Mouse (Mus musculus) heart, adult 18-20 months (tissue): ENCODE results near the gene Mybbp1a. TPM values are rescaled to one million over a fixed set of nuclear protein-coding genes. Genes with fewer than 3 reads are reported as not detected.

Source experiments
- DNase-seq, 2 experiments: peaks; one replicate each; pipeline ENCODE4 v3.0.0; 2021 to 2022; ENCODE audit warnings: mixed read lengths in 1 of 2
- total RNA-seq, 2 experiments: library from RNA; stranded (reverse); gene quantifications; 2 replicates each; pipeline ENCODE4 v1.2.3; 2021

Mybbp1a gene
- total RNA-seq, 2 experiments from 2014 or later: 43.1 to 47.5 TPM

DNA sequence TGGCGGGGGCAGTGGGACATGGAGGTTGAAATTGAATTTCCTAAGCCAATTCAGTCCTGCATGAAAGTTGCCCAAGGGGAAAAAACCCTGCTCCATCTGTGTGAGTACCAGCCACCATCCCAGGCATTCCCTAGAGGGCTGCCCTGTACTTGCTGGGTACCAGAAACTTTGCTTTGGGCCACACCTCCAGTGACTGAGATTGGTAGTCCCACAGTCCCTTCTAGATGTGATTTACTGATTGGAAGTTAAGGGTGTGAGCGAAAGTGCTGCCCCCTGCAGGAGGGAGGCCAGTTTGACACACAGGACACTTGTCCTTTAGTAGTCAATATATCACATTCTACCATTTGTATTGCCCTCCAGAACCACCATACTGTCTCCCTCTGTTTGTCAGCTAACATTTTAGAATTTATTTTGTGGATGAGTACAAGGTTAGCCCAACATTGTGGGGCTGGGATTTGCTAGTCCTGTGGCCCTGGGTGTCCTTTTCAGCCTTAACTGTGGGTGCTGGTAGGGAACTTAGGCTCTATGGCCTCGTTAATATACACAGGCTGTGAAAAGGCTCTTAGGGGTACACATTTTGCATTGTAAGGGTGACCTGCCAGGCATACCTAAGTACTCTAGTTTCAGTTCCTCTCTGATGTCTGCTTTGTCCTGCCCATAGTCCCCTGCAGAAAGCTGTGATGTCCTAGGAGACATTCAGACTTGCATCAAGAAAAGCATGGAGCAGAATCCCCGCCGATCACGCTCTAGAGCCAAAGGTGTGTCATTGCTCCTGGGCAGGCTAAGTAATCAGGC is 5.4 kb downstream of the Mybbp1a start:
- DNase-seq: peak in 1 of 2 experiments; percentile 69

DNA sequence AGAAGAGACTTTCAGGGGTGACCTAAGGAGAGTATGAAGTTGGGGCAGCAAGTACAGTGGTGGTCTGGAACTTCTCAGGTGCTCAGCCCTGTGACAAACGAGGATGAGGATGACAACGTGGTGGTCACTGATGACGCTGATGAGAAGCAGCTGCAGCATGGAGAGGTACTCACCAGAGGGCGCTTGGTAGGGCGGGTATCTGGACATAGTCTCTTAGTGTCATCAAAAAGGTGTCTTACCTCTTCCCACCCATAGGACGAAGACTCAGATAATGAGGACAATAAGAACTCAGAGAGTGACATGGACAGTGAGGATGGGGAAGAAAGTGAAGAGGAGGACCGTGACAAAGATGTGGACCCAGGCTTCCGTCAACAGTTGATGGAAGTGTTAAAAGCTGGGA is 6.3 kb downstream of the Mybbp1a start:
- DNase-seq: no peak

DNA sequence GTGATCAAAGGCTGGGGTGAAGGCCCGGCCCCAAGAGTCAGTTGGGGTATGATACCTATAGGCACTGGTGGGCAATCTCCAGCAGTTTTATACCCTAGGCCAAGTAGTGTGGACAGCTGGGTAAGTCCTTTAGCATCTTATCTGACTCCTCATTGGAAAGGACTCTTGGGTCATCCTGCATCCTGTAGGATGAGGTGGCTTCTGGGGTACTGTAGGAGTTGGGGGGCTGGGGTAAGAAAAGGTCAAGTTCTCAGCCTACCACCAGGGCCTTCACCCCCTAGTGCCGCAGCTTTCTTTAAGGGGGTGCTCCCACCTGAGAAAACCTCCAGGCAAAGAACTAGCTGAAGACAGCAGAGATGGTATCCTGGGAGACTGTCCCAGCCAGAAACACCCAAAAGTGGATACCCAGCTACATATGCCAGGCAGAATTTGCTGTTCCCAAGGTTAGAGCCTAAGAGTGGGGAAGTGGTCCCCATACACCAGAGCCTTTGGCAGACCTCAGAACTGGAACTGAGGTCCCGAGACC is 11.0 kb downstream of the Mybbp1a start:
- no peak for DNase-seq

DNA sequence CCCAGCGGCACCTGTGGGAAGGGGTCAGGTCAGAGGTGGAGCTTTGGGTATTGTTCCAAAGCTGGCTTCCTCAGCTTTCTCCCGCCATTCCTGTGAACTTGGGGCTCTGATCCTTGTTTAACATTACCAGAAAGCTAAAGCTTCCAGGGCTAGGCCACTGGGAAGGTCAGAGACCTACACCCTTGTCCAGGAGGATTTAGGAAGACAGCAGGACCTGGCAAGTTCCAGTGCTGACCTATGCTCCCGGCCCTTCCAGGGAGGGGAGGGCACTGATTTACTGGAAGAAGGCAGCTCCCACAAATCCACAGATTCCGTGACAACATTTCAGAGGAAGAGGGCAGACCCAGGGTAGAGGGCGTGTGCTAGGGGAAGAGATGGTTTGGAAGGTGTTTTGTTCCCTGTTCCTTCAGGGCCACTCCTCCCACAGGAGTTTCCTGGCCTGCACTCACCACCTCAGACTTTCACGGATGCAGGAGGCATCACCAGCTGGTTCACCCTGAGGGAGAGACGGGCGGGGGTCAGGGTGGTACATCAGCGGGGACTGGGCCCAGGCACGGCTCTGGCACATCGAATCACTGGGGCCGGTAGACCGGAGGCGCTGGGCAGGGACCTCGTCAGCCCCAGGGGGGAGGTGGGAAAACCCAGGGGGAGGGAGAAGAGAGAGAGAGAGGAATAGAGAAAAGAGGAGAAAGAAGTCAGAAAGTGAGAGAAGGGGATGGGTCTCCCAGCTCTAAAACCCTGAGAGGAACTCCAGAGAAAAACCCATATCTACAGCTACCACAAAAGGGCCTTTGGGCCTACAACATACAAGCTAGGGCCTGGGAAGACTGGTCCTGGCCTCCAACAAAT is 12.2 kb downstream of the Mybbp1a start:
- peak in 1 of 2 experiments; percentile 32 for DNase-seq

DNA sequence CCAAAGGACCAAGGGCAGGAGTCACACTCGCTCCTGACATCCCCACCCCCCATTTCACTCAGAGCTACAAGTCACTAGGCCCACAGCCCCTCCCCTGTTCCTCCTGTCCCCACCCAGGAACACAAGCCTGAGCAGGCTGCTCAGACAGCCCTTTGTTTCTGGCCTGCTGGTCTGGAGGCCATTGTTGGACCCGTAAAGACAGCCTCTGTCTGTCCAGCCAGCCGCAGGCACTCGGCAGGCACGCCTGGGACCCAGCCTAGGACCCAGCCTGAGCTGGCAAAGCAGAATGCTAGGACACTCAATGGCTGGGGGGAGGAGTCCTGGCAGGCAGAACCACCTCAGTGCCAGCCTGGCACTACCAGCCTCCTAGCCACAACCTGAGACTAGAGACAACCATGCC is 14.5 kb downstream of the Mybbp1a start:
- no peak for DNase-seq

DNA sequence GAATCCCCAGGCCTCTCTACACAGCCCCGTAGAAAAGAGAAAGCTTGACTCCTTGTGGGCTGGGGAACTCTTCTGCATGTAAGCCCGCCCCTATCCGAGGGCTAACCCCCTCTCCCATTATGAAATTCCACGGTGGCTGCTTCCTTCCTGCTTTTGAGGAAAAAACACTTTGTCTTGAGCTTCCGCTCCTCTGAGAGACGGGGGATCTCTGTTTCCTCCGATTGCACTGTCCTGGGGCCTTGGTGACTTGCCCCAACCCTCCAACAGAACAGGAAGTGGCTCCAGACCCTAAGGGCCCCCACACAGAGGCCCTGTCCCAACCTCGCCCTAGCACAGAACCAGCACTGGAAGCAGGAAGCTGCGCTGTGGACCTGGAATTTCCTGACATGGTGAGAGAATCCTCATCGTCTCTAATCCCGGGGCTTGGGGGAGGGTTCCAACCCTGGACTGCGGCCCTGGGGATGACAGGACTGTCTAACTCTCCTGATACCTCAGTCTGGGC is 16.9 kb downstream of the Mybbp1a start:
- peak; percentile 57 to 80 for DNase-seq

DNA sequence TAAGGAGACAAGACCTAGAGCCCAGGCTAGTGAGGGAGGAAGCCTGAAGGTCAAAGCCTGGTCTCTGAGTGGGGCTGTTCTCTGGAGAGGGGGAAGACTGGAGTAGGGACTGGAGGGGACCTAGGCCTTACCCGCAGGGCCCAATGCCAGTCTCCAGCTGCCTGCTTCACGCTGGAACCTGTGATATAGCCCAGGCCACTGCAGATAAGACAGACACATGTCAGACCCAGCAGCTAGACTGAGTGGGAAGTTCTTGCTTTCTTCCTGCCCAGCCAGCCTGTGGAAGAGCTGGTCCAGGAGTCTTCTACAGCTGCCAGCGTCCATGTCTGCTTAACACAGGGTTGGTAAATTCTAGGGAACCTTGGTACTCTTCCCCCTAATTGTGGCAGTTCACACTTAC is 17.3 kb downstream of the Mybbp1a start:
- peak in 1 of 2 experiments; percentile 25 for DNase-seq

DNA sequence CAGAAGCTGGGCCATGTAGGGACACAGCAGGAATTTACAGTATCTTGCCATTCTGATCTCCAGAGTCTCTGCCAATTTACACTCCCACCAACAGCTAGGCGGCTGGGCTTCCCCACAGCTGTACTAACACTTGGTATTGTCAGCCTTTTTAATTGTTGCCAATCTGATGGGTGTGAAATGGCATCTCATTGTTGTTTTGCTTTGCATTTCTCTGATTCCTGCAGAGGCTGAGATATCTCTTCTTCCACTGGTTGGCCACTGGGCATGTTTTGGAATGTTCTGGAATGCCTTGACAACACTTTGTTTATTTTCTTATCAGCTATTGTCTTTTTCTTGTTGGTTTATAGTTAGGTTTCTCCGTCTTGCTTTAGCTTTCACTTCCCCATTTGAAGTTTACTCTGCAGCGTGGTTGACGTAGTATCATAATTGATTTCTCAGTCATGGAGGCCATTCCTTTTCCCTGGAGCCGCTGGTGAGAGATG is 20.4 kb downstream of the Mybbp1a start:
- DNase-seq: peak; percentile 26 to 45

DNA sequence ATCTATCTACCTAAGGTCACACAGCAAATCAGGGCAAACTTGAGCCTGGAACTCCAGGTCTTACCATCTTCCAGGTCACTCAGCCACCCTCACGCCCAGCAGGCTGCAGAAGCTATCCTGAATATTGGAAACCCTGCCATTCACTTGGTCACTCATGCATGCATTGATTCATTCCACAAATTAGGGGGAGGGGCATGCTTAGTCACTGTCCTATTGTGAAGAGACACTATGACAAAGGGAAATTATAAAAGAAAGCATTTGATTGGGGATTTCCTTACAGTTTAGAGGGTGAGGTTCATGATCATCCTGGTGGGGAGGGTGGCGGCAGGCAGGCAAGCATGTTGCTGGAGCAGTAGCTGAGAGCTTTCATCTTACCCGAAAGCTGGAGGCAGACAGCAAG is 23.7 kb downstream of the Mybbp1a start:
- no peak for DNase-seq

DNA sequence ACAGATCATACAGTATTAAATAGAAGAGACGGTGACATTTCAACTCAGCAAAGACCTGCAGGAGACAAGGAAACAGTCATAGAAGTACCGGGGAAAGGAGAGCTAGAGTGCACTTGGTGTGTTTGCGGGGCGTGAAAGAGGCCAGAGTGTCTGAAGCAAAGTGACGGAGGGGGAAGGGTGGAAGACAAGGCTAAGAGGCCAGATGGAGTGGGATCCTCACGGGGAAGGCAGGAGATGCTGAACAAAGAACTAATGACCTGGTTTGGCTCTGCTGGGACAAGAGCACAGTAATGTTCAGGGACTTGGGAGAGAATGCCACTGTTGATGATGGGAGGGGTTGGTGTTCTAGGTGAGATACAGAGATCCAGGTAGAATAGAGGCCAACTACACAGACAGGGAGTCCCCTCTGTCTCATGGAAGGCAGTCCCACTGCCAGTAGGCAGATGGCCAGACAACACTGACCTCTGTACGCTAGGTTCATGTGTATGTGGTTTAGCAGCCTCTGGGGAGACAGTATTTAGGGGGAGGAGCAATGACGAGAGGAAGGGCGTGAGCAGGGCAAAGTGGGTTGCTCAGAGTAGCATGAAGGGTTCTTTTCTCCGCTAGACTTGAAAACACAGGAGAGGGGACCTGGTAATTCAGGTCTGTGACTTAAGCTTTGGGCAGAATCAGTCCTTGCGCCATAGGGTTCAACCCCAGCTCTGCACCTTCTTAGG is 25.0 kb downstream of the Mybbp1a start:
- DNase-seq: peak in 1 of 2 experiments; percentile 31

DNA sequence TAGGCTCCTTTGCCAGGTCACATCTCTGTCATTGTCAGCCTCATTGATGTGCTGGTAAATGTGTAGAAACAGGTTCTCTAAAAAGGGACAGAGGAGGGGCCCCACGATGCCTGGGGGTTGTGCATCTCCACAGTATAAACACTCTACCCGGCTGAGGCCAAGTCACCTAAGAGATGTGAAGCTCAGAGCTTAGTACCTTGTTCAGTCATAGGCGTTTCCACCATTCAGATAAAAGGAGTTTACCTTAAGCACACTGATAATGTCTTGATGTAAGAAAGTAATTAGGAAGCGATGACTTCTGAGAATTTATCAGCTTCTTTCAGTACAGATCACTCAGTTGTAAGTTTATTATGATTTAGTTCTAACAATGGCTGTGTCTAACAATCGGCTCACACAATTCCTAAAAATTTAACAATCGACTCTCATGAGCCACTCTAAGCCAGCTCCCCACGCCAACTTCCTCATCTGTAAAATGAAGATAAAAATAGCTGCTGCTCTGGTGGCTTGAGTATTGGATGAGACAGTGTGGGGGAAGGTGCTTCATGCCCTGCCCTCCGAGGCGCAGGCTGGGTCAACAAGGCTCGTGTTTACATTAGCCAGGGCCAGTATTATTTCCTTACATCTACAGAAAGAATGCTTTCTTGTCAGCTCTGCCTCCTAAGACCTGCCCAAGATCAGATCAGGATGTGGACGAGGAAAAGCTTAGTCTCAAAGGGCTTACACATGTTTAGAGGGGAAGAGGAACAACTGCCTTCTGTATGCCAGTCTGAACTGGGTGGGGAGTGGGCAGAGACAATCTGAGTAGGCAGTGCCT is 25.7 kb downstream of the Mybbp1a start:
- DNase-seq: peak; percentile 54

DNA sequence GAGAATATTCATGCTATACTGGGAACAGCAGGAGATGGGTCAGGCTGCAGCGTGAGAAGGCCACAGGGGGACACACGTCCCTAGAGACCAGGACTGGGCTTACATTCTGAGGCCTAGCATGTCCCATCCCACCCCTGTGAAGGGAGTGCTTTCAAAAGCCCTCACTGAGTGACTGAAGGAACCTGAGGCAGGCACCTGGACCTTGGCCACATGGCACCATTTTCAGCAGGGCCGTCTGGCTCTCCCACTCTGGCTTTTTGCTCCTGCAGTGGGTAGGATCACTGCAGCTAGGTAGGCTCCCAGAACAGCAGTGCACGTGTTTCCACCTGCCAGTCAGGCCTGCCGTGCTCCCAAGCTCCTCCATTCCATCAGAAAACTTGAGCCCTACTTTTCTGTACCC is 27.4 kb downstream of the Mybbp1a start:
- DNase-seq: no peak

DNA sequence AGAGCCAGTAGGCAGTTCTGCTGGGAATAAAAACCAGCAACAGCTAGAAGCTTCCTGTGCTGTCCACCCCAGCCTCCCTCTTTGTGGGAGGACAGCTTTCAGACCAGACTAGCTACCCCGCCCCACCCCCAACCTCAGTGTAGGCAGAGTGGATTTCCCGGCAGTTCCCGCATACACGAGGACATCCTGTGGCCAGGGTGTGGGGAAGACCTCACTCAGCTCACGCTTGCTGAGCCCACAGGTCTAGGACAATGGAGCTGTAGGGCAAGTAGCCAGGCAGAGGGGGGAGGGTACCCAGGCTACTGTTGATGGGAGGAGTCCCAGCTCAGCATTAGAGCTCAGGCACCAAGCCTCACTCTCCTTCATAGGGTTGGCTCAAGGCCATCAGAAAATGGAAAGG is 28.1 kb downstream of the Mybbp1a start:
- peak; percentile 82 to 90 for DNase-seq

DNA sequence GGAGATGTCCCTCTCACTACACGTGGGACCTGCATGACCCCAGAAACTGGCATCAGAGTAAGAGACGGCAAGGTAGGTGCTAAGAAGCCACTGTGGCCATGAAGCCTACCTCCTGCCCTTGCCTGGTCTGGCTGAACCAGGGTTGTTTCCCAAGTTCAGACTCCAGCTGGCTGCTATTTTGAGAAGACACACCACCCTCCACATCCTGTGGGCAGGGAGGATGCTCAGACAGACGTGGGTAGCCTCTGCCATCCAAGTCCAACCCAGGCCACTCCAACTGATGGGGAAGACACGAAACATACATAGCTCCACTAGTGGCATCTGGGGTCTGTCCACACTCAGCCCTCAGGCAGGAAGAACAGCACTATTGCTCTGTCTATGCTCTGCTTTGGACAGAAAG is 28.8 kb downstream of the Mybbp1a start:
- no peak for DNase-seq

DNA sequence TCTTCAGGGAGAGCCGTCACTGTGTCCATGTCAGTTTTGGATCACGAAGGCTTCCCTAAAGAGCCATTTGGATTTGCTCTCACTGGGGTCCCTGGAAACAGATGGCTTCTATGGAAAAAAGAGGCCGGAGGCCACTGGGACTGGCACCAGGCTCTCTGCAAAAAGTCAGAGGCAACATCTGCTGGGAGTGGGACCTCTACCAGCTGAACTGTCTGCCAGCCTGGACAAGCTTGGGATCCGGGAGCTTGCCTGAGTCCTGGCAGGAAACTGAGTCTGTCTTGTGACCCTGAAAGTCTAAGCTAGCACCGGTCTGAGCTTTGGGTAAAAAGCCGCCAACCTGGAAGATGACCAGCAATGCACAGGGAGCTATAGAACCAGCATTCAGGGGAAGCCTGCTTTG is 30.2 kb downstream of the Mybbp1a start:
- DNase-seq: no peak

DNA sequence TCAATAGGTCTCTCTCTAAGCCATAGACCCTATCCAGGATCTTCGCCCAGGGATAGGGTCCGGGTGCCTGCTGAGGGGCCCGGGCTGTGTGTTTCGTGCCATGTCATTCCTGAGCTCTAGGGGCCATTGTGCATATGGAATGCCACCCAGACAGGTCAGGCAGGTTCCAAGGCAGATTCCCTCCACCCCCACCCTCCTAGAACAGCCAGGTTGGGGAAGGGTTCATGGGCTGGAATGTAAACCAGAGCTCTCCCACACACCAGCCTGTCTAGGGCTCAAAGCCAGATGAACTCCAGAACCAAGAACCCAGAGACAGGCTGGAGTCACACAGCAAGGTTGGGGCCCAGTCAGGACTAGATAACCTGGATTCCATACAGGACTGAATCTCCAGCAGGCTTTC is 32.4 kb downstream of the Mybbp1a start:
- no peak for DNase-seq

DNA sequence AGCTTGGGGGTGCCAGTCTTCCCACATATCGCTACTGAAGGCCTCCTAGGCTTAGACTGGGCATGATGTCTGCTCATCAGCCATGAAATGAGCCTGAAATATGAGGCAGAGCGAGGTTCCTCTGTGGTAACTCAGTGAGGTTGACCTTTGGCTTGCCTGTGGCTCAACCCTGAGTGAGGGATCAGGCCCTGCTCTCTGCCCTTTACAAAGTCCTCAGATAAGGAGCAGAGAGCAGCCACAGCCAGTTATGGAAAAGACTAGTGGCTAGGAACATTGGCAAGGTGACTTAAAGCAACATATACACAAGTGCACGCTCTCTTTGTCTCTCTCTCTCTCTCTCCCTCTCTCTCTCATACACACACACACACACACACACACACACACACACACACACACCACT is 33.8 kb downstream of the Mybbp1a start:
- DNase-seq: no peak

DNA sequence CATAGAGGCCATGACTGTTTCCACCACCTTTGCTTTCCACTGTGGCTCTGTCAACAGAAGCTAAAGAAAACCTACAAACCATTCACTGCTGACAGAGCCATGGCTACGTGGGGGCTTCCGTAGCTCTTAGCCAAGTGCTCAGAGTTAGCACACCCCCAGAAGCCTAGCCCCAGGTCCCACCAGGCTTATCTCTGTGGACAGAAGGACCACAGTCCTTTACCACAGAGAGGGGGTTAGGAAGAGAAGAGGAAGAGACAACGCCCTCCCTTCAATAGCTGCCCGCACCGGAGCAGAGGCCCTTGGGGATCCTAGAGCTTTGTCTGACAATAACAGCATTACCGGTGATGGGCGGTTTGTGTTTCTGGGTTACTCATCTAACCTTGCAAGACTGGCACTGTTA is 34.3 kb downstream of the Mybbp1a start:
- DNase-seq: peak; percentile 20 to 48

DNA sequence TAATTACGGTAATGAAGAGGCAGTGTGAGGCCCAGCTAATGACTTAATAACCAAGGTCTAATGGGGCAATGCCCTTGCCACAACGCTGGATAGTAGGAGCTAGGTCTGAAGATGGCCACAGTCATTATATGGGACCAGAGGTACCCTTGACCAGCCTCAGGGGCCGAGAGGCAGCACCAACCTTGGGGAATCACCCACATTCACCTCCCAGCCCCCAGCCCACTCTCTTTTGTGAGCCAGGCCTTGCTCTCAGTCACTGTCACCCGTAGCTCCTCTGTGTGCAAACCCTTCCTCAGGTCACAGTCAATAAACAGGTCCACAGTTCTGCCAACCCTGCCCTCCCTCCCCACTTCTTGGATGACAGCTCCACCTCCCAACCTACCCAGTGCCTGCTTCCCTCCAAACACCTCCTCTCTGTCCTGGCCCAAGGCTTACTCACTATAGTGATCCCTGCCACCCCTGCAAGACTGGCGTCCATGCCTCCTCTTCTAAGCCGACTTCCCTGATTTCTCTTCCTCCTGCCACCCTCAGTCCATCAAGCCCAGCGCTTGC is 35.0 kb downstream of the Mybbp1a start:
- DNase-seq: no peak

DNA sequence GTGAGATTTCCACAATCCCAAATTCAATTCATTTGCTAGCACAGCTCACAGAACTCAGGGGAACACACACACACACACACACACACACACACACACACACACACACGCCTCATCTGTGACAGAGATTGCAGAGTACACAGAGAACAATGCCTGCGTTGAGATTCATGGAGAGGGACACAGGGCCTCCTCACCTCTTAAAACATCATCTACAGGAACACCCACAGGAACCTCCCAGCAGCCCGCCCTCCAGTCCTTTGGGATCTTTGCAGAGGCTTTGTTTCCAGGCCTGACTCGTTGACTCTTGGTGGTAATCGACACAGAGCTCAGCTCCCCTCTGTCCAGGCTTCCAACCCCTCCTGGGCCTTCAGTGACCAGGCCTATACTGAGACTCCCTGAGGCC is 36.0 kb downstream of the Mybbp1a start:
- DNase-seq: peak; percentile 38 to 70

DNA sequence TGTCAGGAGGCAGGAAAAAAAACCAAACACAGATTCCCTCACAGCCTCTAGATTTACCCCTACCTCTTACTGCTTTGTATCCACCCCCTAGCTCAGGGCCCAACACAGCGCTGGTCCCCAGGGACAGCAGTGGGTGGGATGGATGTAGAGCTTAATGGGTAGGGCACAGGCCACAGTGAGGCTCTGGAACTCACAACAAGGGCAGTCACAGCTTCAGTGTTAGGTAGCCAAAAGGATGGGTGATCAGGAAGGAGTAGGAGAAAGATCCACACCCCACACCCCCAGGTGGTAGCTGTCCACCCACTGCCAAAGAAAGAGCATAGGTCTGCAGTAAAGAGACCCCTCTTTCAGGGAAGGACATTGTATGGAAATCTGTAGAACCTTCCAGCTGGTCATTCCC is 36.5 kb downstream of the Mybbp1a start:
- DNase-seq: no peak
